Mouse (Mus musculus) midbrain, embryonic 10.5 days (tissue): Measurements from ENCODE around the gene Unc13c. TPM values are rescaled to one million over a fixed set of nuclear protein-coding genes. Genes with fewer than 3 reads are reported as not detected.

Experiments used
- DNase-seq: peaks from one replicate; pipeline ENCODE4 v3.0.0-alpha.2; 2017; ENCODE audit warnings: low spot score
- H3K27ac ChIP-seq: fragments of 300-500 bp; sonication (generic); replicated peaks from 2 replicates; pipeline ENCODE4 v1.5.1; 2016; ENCODE audit warnings: mild to moderate bottlenecking
- H3K27me3 ChIP-seq: fragments of 300-500 bp; sonication (generic); 2 replicates; pipeline ENCODE4 v1.6.1; 2016; ENCODE audit warnings: low read depth, mild to moderate bottlenecking; ENCODE audit not compliant: poor library complexity, severe bottlenecking
- H3K36me3 ChIP-seq: fragments of 300-500 bp; sonication (generic); 2 replicates; pipeline ENCODE4 v1.6.1; 2016; ENCODE audit warnings: mild to moderate bottlenecking, moderate library complexity
- H3K4me1 ChIP-seq: fragments of 300-500 bp; sonication (generic); 2 replicates; pipeline ENCODE4 v1.6.1; 2016
- H3K4me3 ChIP-seq: fragments of 300-500 bp; sonication (generic); 2 replicates; pipeline ENCODE4 v1.5.1; 2016; ENCODE audit warnings: mild to moderate bottlenecking, moderate library complexity
- H3K9me3 ChIP-seq: fragments of 300-500 bp; sonication (generic); replicated peaks from 2 replicates; pipeline ENCODE4 v1.6.1; 2016; ENCODE audit warnings: mild to moderate bottlenecking
- WGBS: fragments of 180-500 bp; shearing (Covaris S2); methylation state at CpG from one replicate; pipeline ENCODE4 v1.1.7; 2016; 5-methylcytosine and 5-hydroxymethylcytosine counted together
- polyA plus RNA-seq: library from polyadenylated mRNA; unstranded; fragments of >200 nt; fragmentation: Nextera tagmentation; extraction: Ambion mirVana; gene quantifications from 2 replicates; pipeline ENCODE4 v1.2.1, GENCODE M21; 2016

The Unc13c gene
- polyA plus RNA-seq, 1 experiment from 2014 or later = 0.16 TPM

DNA sequence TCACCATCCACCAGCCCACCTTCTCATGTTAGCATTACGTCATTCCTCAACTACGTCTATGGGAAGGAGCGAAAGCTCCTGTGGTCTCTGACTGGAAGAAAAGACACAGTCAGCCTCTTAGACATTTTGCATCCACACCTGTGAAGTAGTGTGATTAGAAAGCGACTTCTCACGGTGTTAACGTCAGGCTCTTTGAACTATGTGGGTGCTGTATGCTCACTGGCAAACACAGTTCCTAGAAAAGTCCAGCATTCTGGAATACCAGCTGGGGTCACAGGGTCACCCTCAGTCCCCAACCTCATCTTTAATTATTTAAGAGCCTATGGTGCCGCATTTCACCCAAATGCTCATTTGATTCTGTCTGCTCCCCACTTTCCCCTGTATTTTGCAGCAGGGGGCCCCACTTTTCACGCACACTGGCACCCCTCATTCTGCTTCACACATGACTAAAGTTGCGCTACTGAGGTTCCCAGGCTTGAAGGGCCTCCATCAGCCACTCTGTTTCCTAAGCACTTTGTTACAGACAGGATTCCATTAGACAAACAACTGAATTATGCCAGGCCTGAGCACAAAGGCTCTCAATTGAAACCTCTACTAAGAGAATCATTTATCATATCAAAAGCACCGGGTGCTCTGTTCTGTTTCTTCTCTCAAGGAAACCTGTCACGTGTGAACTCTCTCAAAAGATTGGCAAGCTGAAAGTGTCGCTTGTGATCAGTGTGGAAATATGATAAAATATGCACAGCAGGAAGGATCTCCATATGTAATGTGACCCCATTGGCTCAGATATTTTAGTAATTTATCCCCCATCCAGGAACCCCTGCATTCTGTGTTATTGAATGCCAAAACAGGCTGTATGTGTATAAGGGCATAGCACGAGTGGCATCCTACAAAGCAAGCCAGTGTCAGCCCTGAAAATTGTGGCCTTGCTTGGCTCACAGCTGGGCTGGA is 287.9 kb downstream of the Unc13c start:
- 76% methylated on average over 13 of the region's 13 CpGs for WGBS
- Histone ChIP-seq H3K4me3 (no peak overlapping the region), H3K27ac (peak overlapping the region; percentile 68), H3K27me3 (no peaks in the 10 kb centered on the region), H3K36me3 (no peaks in the 10 kb centered on the region), H3K9me3 (no peaks in the 10 kb centered on the region), H3K4me1 (peaks cover 20% of the 10 kb centered on the region)
- no peak for DNase-seq

DNA sequence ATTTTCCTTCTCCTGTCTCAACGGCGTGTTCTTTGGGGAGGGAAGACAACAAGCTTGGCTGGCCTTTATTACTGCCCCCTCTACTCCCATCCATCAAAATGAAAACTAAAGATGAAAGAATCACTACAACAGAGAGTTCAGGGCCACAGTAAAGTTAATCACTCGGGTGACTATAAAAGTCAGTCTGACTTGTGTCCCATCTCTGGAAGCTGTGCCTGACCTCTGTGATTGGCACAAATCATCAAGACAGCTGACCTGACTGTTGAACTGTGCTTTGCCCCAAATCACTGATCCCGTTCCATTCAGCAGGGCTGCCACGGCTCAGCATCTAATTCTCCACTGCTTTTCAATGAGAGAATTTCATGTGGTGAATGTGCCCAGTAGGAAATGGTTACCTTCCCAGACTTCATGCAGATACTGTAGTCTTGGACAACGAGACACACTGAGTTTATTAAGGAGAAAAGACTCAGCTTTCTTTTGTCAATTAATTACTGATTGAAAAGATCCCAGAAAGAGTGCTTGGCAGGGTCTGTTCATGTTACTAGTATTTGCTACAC is 297.0 kb downstream of the Unc13c start:
- Histone ChIP-seq H3K4me3 (no peak overlapping the region), H3K9me3 (no peaks in the 10 kb centered on the region), H3K27me3 (no peaks in the 10 kb centered on the region), H3K4me1 (0 out of 2 replicates have a peak, but pooled peaks cover 4% of the 10 kb centered on the region), H3K36me3 (no peaks in the 10 kb centered on the region), H3K27ac (no peak overlapping the region)
- 72% methylated on average over 6 of the region's 6 CpGs for WGBS
- no peak for DNase-seq

- H3K9me3 ChIP-seq = no peaks in the 10 kb centered on the region
- no peak for DNase-seq
- H3K27ac ChIP-seq = no peak overlapping the region
- no peaks in the 10 kb centered on the region for H3K4me1 ChIP-seq
- H3K27me3 ChIP-seq = no peaks in the 10 kb centered on the region
- no peaks in the 10 kb centered on the region for H3K36me3 ChIP-seq
- WGBS = 85% methylated on average over 2 of the region's 2 CpGs
- no peak overlapping the region for H3K4me3 ChIP-seq
Observed at GRCm38 (mm10) chr9:73670040-73670439, 298.7 kb downstream of the Unc13c start.

- no peaks in the 10 kb centered on the region for H3K9me3 ChIP-seq
- H3K36me3 ChIP-seq = no peaks in the 10 kb centered on the region
- no peak overlapping the region for H3K27ac ChIP-seq
- H3K4me3 ChIP-seq = no peak overlapping the region
- peaks cover 13% of the 10 kb centered on the region for H3K4me1 ChIP-seq
- DNase-seq = no peak
- WGBS = 86% methylated on average over 7 of the region's 7 CpGs
- H3K27me3 ChIP-seq = no peaks in the 10 kb centered on the region
Observed at GRCm38 (mm10) chr9:73662839-73663238, 305.9 kb downstream of the Unc13c start.

DNA sequence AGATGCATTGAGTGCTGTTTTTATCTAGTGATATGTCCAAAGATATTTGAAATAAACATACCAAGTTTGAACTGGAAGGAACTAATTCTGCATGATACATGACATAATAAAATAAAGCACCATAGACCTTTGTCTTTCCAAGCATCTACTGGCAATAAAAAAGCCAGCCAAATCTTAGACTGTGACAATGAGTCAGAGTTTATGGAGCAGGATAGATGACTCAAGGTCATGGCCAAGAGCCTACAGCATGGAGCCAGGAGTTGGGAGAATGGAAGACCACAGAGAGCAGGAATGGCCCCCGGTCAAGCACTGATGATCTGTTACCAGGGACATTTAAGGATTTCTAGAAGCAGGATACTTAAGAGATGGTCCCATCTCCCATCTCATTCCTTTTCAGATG is 319.7 kb downstream of the Unc13c start:
- Histone ChIP-seq H3K27ac (no peak overlapping the region), H3K27me3 (no peaks in the 10 kb centered on the region), H3K4me1 (no peaks in the 10 kb centered on the region), H3K36me3 (no peaks in the 10 kb centered on the region), H3K9me3 (0 out of 2 replicates have a peak, but pooled peaks cover 2% of the 10 kb centered on the region), H3K4me3 (no peak overlapping the region)
- 81% methylated on average over 1 of the region's 1 CpGs for WGBS
- DNase-seq = no peak

- Histone ChIP-seq H3K27ac (no peak overlapping the region), H3K4me1 (no peaks in the 10 kb centered on the region), H3K4me3 (no peak overlapping the region), H3K36me3 (no peaks in the 10 kb centered on the region), H3K9me3 (no peaks in the 10 kb centered on the region), H3K27me3 (no peaks in the 10 kb centered on the region)
- WGBS = 88% methylated on average over 1 of the region's 1 CpGs
- DNase-seq = no peak
Observed at GRCm38 (mm10) chr9:73638119-73638518, 330.6 kb downstream of the Unc13c start.

DNA sequence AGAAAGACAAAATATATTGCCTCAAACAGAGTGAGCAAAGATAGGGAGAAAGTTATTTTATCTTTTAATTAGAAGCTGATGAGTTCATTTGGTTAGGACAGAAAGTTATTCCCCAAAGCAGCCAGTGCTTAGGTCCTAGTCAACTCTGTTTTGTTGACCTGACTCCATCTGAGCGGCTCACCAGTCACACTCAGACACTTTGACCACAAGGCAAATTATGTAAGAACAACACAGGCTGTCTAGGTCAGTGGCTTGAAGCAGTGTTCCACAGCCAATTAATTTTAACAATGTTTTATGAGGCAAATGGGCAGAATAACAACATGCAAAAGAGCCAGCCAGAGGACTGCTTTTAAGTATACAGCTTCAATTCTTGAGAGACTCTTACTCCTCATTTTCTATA is 343.6 kb downstream of the Unc13c start:
- Histone ChIP-seq H3K27me3 (no peaks in the 10 kb centered on the region), H3K36me3 (no peaks in the 10 kb centered on the region), H3K9me3 (no peaks in the 10 kb centered on the region), H3K27ac (no peak overlapping the region), H3K4me1 (no peaks in the 10 kb centered on the region), H3K4me3 (no peak overlapping the region)
- 79% methylated on average over 1 of the region's 1 CpGs for WGBS
- DNase-seq = no peak

DNA sequence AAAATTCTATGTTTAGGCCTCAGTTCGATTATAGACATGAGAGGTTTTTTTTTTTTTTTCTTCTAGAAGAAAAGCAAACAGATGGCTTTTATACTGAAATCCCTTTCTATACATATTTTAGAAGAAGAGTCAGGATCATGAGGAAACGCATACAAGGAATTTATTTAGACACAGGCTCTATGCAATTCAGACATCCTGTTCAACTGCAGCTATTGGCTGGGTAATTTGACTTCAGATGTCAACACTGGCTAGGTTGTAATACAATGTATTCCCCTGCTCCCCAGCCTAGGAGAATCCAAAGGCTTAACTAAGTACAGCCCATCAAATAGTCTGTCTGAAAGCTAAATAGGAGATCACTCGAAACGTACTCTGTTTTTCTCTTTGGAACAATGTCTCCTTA is 355.9 kb downstream of the Unc13c start:
- no peaks in the 10 kb centered on the region for H3K4me1 ChIP-seq
- no peak overlapping the region for H3K27ac ChIP-seq
- no peaks in the 10 kb centered on the region for H3K9me3 ChIP-seq
- no peaks in the 10 kb centered on the region for H3K27me3 ChIP-seq
- no peak overlapping the region for H3K4me3 ChIP-seq
- 85% methylated on average over 4 of the region's 4 CpGs for WGBS
- H3K36me3 ChIP-seq = no peaks in the 10 kb centered on the region
- no peak for DNase-seq

DNA sequence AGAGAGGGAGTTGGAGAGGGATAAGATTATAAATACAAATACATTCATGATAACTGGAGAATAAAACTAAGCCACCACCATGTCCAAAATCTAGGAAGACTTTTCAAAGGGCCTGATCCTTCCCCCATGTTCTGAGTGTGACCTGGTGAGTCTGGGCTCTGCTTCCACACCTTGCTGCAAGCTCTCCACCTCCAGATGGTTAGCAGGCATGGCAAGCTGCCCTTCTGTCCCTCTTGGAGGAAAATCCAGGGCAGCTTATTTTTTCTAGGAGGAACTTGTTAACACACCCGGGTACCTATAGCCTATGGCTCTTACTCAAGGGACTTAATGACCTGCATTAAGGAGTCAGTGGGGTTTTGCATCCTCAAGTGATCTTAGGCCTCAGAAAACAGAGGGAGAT is 364.8 kb downstream of the Unc13c start:
- Histone ChIP-seq H3K27me3 (no peaks in the 10 kb centered on the region), H3K4me1 (no peaks in the 10 kb centered on the region), H3K27ac (no peak overlapping the region), H3K36me3 (no peaks in the 10 kb centered on the region), H3K9me3 (no peaks in the 10 kb centered on the region), H3K4me3 (no peak overlapping the region)
- no peak for DNase-seq
- 73% methylated on average over 1 of the region's 1 CpGs for WGBS

- no peaks in the 10 kb centered on the region for H3K4me1 ChIP-seq
- WGBS = 81% methylated on average over 4 of the region's 4 CpGs
- H3K36me3 ChIP-seq = no peaks in the 10 kb centered on the region
- H3K9me3 ChIP-seq = no peaks in the 10 kb centered on the region
- no peak overlapping the region for H3K27ac ChIP-seq
- no peak for DNase-seq
- no peak overlapping the region for H3K4me3 ChIP-seq
- no peaks in the 10 kb centered on the region for H3K27me3 ChIP-seq
Observed at GRCm38 (mm10) chr9:73565558-73565957, 403.2 kb downstream of the Unc13c start.

GRCm38 (mm10) chr9:73560037-73560436 is 408.7 kb downstream of the Unc13c start:
- Histone ChIP-seq H3K36me3 (no peaks in the 10 kb centered on the region), H3K4me3 (no peak overlapping the region), H3K4me1 (no peaks in the 10 kb centered on the region), H3K27ac (no peak overlapping the region), H3K27me3 (no peaks in the 10 kb centered on the region), H3K9me3 (no peaks in the 10 kb centered on the region)
- WGBS = 84% methylated on average over 5 of the region's 5 CpGs
- DNase-seq = no peak

DNA sequence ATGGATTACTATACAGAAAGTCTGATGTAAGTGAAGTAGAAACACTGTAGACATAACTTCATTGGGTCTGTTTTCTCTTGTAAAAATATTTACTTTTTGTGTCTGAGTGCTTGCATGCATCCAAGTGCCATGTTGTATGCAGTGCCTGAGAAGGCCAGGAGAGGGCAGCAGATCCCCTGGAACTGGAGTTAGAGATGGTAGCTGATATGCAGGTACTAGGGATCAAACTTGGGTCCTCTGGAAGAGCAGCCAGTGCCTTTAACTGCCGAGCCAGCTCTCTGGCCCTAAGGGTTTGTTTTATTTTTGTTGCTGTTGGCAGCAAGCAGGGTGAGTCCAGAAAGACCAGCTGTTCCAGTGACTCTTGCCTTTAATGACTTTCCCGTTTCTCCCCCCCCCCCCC is 411.0 kb downstream of the Unc13c start:
- no peak overlapping the region for H3K4me3 ChIP-seq
- H3K27me3 ChIP-seq = no peaks in the 10 kb centered on the region
- 76% methylated on average over 2 of the region's 2 CpGs for WGBS
- DNase-seq = peak; percentile 58
- H3K4me1 ChIP-seq = no peaks in the 10 kb centered on the region
- no peaks in the 10 kb centered on the region for H3K36me3 ChIP-seq
- no peaks in the 10 kb centered on the region for H3K9me3 ChIP-seq
- no peak overlapping the region for H3K27ac ChIP-seq

DNA sequence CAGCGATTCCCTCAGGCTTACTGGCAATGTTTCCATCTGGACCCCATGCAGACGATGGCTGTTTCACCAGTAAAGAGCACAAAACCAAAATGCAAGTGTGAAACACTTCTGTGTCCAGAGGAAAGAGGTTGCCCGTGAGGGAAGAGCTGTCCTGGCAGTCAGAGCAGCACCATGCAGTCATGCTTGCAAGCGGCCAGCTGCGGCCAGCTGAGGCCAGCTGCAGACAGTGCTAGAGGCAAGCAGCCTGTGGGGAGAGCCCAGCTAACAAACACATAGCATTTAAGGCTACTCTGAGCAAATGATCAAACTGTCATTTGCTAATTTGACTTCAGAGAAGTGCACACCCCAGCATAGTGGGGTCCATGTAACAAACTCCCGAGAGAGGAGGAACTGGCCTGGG is 413.4 kb downstream of the Unc13c start:
- Histone ChIP-seq H3K9me3 (no peaks in the 10 kb centered on the region), H3K36me3 (no peaks in the 10 kb centered on the region), H3K27me3 (no peaks in the 10 kb centered on the region), H3K4me1 (no peaks in the 10 kb centered on the region), H3K4me3 (no peak overlapping the region), H3K27ac (no peak overlapping the region)
- 81% methylated on average over 6 of the region's 6 CpGs for WGBS
- no peak for DNase-seq
